Mouse (Mus musculus) kidney, adult 9 months (tissue): ENCODE results near the gene Pidd1.
"Not testable (repeated sequence)": the region's sequence is repeated elsewhere in the genome, so short reads cannot be mapped to it uniquely, and the experiment has no call there.

Source experiments
- DNase-seq: peaks from one replicate; pipeline ENCODE4 v3.0.0; 2022

Pidd1 gene

GRCm38 (mm10) chr7:141413331-141413730, 30.5 kb downstream of the Pidd1 start:
- DNase-seq = no peak

- DNase-seq = no peak
Measured at GRCm38 (mm10) chr7:141411667-141412066, 32.2 kb downstream of the Pidd1 start.

DNA sequence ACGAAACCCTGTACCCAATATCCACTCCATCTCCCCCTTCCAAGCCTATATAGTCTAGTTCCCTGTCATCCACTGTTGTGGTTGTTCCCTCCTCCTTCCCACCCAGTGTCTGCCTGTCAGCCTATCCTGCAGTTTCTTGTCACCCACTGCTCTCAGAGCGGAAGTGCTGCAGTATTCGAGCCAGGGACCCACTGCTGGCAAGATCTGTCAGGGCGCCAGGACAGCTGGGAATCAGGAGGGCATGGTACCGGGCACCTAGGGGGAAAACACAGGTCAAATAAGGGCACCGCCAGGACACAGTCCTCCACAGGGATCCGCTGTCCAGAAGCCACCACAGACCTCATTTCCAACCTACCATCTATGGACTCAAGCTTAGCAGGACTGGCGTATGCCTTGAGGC, 33.2 kb downstream of the Pidd1 start:
- no peak for DNase-seq

- DNase-seq = peak; percentile 91
Measured at GRCm38 (mm10) chr7:141408833-141409232, 35.0 kb downstream of the Pidd1 start.

- not testable (repeated sequence) for DNase-seq
Measured at GRCm38 (mm10) chr7:141407670-141408069, 36.2 kb downstream of the Pidd1 start.

GRCm38 (mm10) chr7:141405466-141405865, 38.4 kb downstream of the Pidd1 start:
- DNase-seq = no peak

GRCm38 (mm10) chr7:141403305-141403704, 40.5 kb downstream of the Pidd1 start:
- DNase-seq = peak; percentile 72

- no peak for DNase-seq
Measured at GRCm38 (mm10) chr7:141395348-141395747, 48.5 kb downstream of the Pidd1 start.

DNA sequence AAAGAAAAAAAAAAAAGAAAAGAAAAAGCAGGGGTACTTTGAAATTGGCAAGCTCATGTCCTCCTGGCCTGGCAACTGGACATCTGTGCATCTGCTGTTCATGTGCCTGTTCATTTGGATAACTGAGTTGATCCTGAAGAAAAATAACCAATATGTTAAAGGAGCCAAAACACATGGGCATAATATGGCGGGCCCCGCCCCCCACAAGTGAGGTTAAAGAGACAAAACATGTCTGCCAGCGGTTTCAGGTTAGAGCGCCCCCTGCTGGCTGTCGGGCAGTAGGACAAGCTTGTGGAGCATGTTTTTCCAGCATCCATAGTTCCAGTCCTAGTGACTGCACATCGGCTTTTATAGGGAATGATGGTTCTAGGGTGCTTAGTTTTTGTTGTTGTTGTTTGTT, 49.1 kb downstream of the Pidd1 start:
- peak; percentile 74 for DNase-seq

DNA sequence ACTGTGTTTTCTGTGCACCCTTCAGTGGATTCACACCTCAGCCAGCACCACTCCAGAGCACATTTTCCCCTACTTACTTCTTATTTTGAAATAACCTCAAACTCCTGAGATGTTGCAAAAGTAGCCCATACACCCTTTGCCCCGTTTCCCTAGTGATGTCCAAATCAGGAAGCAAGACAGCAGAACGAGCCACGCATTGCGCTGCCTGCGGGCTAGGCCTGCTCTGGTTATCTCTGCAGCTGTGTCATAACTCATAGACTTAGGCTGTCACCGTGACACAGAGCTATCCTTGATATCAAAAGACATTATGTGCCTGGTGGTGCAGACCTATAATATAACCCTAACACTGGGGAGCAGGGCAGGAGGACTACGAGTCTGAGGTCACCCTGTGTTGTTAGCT, 49.7 kb downstream of the Pidd1 start:
- DNase-seq = no peak

- DNase-seq = no peak
Measured at GRCm38 (mm10) chr7:141392552-141393222, 51.1 kb downstream of the Pidd1 start.

- DNase-seq = peak; percentile 98
Measured at GRCm38 (mm10) chr7:141391625-141392551, 51.9 kb downstream of the Pidd1 start, which contains the start of gene Taldo1. Taldo1 (plus strand) TSS chr7:141392199.

DNA sequence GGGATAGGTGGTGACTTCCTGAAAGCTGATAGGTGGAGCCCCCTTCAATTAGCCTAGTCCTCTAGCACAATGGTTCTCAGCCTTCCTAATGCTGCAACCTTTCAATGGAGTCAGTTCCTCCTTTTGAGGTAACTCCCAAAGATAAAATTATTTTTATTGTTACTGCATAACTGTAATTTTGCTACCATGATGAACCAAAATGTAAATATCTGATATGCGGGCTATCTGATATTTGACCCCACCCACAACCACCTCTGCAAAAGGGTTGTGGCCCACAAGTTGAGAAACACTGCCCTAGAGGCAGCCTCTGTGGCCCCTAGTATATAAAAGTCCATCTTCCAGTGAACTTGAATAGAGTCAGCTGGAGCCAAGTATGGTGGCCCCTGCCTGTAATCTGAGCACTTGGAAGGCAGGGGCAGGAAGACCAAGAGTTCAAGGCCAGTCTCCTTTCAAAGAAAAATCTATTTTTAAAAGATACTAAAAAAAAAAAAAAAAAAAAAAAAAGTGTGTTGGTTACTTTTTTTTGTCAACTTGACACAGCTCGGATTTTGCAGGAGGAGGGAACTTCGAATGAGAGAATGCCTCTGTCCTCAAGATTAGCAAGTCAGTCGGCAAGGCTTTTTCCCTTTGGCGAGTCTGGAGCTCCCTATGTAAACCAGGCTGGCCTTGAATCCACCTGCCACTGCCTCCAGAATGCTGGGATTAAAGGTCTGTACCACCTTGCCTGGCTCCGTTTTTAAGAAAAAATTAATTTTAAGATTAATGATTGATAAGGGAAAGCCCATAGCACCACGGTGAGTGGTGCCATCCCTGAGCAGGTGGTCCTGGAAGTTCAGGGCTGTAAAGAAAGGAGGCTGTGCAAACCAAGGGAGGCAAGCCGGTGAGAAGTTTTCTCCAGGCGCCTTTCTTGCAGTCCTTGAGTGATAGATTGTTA, 53.2 kb downstream of the Pidd1 start:
- DNase-seq = peak; percentile 67

DNA sequence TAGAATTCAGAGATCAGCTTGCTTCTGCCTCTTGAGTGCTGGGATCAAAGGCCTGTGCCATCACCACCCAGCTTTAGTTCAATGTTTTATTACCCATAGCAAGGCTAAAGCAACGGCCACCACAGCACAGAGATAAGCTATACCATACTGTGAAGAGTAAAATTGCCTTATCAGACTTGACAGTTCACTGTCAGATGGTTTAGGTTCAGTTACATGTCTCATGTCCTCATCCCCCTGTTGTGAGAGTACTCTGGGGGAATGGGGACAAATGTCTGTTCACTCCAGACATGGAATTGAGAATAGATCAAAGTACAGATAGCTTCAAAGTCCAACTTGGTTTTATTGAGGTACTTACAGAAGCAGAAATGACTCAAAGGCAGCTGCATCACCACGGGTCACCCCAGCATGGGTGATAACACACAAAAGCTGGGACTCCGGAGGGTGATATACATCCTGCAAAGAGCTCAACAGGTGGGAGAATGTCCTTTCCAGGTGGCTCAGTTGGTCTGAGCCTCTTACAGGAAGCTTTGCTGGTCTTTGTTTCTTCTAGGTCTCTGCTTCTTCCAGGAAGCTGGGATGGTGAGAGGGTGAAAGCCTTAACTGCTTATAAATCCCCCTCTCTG, 55.2 kb downstream of the Pidd1 start:
- DNase-seq = no peak
